Mouse (Mus musculus) kidney, adult 11 months (tissue): ENCODE results near the gene AL607142.1.

Experiments
- DNase-seq: peaks from one replicate; pipeline ENCODE4 v3.0.0; 2022

Gene AL607142.1

GRCm38 (mm10) chr4:120107787-120108186 is 43.0 kb downstream of the AL607142.1 start:
- no peak for DNase-seq

DNA sequence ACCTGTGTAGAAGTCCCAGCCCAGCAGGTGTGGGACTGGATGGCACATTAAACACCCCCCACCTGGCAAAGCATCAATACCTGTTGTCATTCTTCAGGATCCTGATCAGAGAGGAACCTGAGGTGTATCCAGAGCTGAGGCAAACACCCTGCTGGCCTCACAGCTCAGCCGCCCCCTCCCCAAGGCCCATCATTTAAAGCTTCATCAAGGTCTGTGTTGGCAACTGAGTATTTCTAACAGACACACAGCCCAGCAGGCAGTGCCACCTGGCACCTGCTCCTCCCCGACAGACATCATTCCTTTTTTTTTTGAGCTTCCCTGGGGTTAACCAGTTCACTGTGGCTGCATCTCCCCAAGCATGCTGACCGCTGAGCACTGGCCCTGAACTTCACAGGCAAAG is 50.7 kb downstream of the AL607142.1 start:
- no peak for DNase-seq

DNA sequence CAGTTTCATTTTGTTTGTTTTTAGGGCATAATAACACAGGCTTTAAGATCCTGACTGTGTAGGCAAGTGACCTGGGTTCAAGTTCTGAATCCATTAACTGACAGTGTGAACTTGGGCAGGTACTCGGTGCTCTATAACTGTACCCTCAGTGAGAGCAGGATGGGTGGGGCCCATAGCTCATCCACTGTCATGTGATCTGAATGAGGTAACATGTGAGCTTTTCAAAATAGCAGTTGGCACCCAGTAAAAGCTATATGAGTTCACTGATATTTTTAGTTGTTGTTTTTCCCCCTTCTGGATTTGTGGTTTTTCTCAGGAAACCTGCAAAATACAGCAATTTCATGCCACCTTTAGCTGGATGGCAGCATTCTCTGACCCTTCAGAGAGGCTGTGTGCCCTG is 51.5 kb downstream of the AL607142.1 start:
- no peak for DNase-seq

GRCm38 (mm10) chr4:120120276-120120675 is 55.5 kb downstream of the AL607142.1 start:
- peak; percentile 52 for DNase-seq

DNA sequence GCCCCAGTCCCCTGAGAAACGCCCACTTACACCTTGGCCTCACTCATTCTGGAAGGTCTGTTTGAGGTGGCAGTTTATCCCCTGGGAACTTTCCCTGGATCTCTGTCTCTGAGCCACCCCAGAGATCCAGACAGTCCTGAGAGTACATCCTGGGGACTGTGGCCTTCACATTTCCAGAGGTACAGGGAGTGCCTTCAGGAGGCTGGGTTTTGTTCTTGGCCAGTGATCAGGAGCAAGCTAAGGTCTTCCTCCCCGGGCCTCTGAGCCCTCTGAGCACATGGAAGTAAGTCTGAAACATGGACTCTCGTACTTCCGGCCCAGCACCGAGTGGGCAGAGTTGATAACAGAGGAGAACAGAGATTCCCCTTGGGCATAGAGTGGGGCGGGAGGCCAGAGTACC is 59.9 kb downstream of the AL607142.1 start:
- DNase-seq = no peak

- DNase-seq = no peak
These were observed 61.3 kb downstream of the AL607142.1 start for GRCm38 (mm10) chr4:120126047-120126446.

DNA sequence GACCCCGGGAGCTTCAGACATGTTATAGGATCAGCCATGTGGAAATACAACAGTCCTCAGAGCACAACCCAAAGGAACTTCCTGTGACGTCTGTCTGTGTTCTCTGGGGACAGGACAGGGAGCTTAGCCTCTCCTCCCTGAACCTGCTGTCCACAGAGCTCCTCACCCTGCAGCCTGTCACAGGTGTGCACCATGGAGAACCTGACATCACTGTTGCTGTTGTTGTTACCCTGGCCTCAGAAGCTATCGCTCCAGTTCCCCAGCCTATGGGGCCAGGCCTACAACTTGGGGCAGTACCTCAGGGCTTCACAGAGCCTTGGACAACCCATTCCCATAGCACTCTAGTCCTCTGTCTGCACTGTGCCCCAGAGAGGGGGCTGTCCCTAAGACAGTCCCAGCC is 62.5 kb downstream of the AL607142.1 start:
- DNase-seq = no peak

DNA sequence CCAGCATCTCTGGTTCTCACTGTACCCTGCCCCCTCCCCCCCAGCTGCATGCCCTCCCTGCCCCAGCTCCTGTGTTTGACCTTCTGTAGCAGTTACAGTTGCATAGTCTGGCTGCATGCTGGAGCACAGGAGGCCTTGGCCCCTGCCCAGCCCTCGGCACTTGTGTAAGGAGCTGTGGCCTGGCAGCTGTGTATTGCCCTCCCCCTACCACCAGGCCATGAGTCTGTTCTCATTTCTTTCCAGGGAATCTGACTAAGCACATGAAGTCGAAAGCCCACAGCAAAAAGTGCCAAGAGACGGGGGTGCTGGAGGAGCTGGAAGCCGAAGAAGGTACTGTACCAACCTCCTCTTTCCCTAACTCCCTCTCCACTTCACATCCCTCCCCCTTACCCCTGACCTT is 63.2 kb downstream of the AL607142.1 start:
- no peak for DNase-seq

DNA sequence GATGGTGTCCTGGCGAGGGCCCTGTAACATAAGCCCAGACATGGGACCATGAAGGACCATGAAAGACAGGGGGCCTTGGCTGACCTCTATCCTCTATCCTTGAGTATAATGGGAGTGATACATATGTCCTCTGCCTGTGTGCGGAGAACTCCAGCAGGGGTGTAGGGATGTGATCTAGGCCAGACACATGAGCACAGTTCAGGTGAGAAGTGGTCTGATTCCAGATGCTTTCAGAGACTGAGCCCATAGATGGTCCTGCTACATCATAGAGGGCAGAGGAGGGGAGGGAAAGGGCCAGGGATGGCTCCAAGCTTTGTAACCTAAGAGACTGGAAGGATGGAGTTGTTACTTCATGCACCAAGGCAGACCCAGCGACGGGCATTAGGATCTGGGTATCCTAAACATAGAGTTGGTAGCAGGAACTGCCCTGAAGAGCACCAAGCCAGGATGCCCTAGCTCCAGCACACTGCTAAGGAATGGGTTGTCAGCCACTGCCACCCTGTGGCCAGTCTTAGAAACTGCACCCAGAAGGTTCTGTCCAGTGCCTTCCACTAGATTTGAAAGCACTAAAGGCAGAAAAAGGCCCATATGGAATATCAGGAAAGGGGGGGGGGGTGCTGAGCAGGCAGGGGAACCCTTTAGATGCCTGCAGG is 64.6 kb downstream of the AL607142.1 start:
- DNase-seq = peak; percentile 25

DNA sequence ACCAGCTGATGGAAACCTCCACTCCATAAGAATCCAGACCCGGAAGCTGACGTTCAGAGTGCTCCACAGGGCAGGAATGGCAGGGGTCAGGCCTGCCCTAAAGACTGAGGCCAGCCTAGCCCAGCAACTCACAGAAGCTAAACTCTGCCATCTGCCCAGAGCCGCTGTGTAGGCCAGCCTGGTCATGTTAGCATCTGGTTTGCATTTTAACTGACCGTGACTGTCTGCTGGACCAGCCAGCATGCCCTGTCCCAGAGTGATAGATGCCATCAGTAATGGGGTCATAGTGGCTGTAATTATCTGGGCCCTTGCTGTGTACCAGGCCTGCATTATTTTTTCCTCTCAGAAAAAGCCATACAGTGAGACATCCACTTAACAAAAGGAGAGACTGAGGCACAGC is 66.1 kb downstream of the AL607142.1 start:
- no peak for DNase-seq

DNA sequence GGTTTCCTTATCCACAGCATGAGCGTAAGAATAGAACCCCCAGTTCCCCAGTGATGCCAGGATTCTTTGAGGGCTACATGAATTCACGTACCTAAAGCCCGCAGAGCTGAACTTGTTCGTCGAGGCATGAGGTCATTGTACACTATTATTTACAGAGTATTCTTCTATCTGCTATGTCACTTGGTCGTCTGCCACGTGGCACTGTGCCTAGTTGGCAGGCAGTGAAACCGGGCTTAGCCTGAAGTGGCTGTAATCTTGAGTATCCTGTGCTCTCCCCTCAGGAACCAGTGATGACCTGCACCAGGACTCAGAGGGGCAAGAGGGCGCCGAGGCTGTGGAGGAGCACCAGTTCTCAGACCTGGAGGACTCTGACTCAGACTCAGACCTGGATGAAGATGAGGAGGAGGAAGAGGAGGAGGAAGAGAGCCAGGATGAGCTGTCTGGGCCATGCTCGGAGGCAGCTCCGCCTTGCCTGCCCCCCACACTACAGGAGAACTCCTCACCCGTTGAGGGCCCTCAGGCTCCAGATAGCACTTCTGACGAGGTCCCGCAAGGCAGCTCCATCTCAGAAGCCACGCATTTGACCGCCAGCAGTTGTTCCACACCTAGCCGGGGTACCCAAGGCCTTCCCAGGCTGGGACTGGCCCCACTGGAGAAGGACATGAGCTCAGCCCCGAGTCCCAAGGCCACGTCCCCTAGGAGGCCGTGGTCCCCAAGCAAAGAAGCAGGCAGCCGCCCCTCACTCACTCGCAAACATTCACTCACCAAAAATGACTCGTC is 66.8 kb downstream of the AL607142.1 start:
- DNase-seq = peak; percentile 48

DNA sequence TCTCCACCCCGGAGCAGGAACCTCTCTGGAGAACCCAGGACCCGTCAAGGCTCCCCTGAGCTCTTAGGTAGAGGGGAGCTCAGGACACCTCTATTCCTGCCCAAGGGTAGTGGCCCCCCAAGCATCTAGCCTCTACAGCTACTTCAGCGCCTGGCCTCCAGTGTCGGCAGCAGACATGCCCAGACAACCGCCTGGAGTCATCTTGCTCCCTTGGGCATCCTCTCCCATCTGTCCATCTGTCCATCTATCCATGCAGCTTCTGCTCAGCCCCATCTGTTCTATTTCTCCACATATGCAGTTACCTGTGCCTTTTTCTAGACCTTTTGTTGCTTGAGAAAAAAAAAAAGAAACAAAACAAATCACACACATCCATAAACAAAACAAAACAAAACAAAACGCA is 69.4 kb downstream of the AL607142.1 start:
- no peak for DNase-seq

- no peak for DNase-seq
These were observed 77.0 kb downstream of the AL607142.1 start for GRCm38 (mm10) chr4:120141810-120142209.

DNA sequence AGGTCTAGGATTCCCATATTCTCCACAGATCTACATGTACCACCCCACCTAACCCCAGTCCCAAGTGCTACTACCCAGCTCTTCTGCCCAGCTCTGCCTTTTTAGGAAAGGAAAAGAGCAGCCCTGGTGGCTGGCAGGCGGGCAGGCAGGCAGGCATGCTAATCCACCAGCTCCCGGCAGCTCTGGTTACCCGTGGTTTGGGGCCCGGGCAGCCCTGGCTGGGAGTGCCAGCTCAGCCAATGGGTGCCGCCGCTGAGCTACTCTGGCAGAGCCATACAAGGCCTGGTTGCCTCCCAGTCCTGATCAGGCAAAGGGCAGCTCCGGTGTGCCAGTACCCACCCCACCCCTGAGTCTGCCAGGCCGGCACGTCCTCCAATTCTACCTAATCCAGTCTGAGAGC is 78.1 kb downstream of the AL607142.1 start:
- DNase-seq = no peak
